Mouse (Mus musculus) neural tube, embryonic 11.5 days (tissue): Measurements from ENCODE around the gene Arhgap42. TPM values are rescaled to one million over a fixed set of nuclear protein-coding genes. Genes with fewer than 3 reads are reported as not detected.
A peak's percentile ranks its signal among the peaks of the same experiment; 100 is the strongest.

ENCODE experiments used
- ATAC-seq: fragments of 200-750 bp; cut with Nextera tagmentation; 2 replicates; pipeline ENCODE4 v1.8.0; 2017; ENCODE audit warnings: moderate number of reproducible peaks, mild to moderate bottlenecking, moderate TSS enrichment, moderate library complexity; ENCODE audit not compliant: insufficient read depth, low FRiP score, low TSS enrichment
- DNase-seq: peaks from one replicate; pipeline ENCODE4 v3.0.0-alpha.2; 2015; ENCODE audit warnings: low spot score
- H3K27ac ChIP-seq: fragments of 300-500 bp; sonication (generic); 2 replicates; pipeline ENCODE4 v1.5.1; 2014; ENCODE audit warnings: low read depth, mild to moderate bottlenecking, low read length
- H3K27me3 ChIP-seq: fragments of 300-500 bp; sonication (generic); 2 replicates; pipeline ENCODE4 v1.6.1; 2014; ENCODE audit warnings: mild to moderate bottlenecking, low read length, mixed read lengths; ENCODE audit not compliant: control insufficient read depth, insufficient read depth
- H3K36me3 ChIP-seq: fragments of 300-500 bp; sonication (generic); 2 replicates; pipeline ENCODE4 v1.6.1; 2014; ENCODE audit warnings: mild to moderate bottlenecking, low read length, moderate library complexity, mixed read lengths; ENCODE audit not compliant: control insufficient read depth, insufficient read depth
- H3K4me1 ChIP-seq: fragments of 300-500 bp; sonication (generic); 2 replicates; pipeline ENCODE4 v1.6.1; 2014; ENCODE audit warnings: low read length, mixed read lengths; ENCODE audit not compliant: control insufficient read depth, insufficient read depth
- H3K4me2 ChIP-seq: fragments of 300-500 bp; sonication (generic); 2 replicates; pipeline ENCODE4 v1.6.1; 2014; ENCODE audit warnings: low read depth, mild to moderate bottlenecking, moderate library complexity
- H3K4me3 ChIP-seq: fragments of 300-500 bp; sonication (generic); 2 replicates; pipeline ENCODE4 v1.5.1; 2014; ENCODE audit warnings: low read depth, low read length
- H3K9ac ChIP-seq: fragments of 300-500 bp; sonication (generic); 2 replicates; pipeline ENCODE4 v1.6.1; 2014; ENCODE audit warnings: mild to moderate bottlenecking, low read length
- H3K9me3 ChIP-seq: fragments of 300-500 bp; sonication (generic); 2 replicates; pipeline ENCODE4 v1.6.1; 2016; ENCODE audit warnings: low read length; ENCODE audit not compliant: control insufficient read depth
- WGBS: fragments of 180-500 bp; shearing (Covaris S2); extraction: QIAGEN DNeasy Blood & Tissue Kit; methylation state at CpG from one replicate; pipeline ENCODE4 v1.1.7; 2014; 5-methylcytosine and 5-hydroxymethylcytosine counted together
- polyA plus RNA-seq: library from polyadenylated mRNA; unstranded; fragments of >200 nt; fragmentation: Nextera tagmentation; extraction: Ambion mirVana; gene quantifications from 2 replicates; pipeline ENCODE4 v1.2.1, GENCODE M21; 2014

The Arhgap42 gene
- polyA plus RNA-seq, 1 experiment from 2014 or later, result 22.3 TPM

DNA sequence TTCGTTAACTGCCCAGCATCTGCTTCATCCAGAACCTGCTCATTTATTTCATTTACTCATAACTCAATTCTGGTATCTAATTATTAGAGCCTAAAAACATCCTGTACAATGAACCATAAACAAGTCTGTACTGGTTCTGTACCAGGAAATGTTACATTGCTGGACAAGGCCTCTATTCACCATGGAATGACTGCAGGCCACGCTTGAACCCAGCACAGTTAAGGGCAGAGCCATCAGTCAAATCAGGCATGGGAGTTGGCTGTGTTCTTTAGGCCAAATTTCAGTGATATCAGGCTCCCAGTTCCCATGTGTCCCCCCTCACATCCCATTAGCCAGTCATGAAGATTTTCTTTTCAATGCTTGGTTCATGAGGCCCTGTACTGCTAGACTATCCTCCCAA lies 20.6 kb downstream of the Arhgap42 start:
- Histone ChIP-seq H3K4me3 (no peak overlapping the region), H3K4me2 (no peak overlapping the region), H3K27ac (no peak overlapping the region), H3K27me3 (no peaks in the 10 kb centered on the region), H3K36me3 (no peaks in the 10 kb centered on the region), H3K9ac (no peak overlapping the region), H3K4me1 (no peaks in the 10 kb centered on the region), H3K9me3 (no peaks in the 10 kb centered on the region)
- DNase-seq (no peak), ATAC-seq (no peak)
- 80% methylated on average over 2 of the region's 2 CpGs for WGBS

DNA sequence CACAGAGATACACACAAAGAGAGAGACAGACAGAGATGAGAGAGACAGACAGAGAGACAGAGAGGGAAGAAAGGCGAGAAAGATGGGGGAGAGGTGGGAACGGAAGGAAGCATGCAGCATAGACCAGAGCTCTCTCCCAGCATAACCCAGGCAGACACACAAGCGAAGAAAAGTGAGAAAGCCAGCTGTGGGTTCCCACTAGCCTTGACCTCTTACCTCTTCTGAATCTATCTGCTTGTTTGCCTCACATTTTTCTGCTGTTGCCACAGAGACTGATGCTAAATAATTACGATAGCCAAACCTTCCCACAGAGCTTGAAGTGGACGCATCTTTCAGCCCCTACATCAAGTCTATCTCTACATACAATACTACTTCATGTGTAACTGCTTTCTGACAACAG lies 24.1 kb downstream of the Arhgap42 start:
- Histone ChIP-seq H3K4me1 (no peaks in the 10 kb centered on the region), H3K4me2 (no peak overlapping the region), H3K9me3 (no peaks in the 10 kb centered on the region), H3K27me3 (no peaks in the 10 kb centered on the region), H3K4me3 (no peak overlapping the region), H3K9ac (no peak overlapping the region), H3K36me3 (no peaks in the 10 kb centered on the region), H3K27ac (no peak overlapping the region)
- no peak for DNase-seq
- no peak for ATAC-seq
- WGBS, result 66% methylated on average over 5 of the region's 5 CpGs

DNA sequence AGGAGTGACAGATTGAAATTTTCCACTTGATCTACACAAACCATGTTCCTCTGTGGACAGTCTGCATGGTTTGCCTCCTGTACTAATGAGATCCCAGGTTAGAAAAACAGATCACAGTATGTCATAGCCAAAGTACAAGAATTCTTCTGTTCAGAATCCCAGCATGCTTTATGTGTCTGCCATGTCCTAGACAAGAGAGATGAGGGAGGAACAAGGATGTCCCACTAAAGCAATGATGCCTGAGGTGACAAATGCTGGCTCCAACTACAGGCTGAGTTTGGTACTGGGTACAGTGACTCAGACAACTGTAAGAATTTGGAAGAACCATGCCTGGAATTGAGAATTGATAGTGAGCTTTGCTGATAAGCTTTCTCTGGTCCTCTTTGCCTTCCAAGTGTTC lies 24.6 kb downstream of the Arhgap42 start:
- H3K27ac ChIP-seq, result no peak overlapping the region
- ATAC-seq (no peak), DNase-seq (no peak)
- H3K4me3 ChIP-seq, result no peak overlapping the region
- no peak overlapping the region for H3K4me2 ChIP-seq
- H3K9ac ChIP-seq, result no peak overlapping the region
- H3K36me3 ChIP-seq, result no peaks in the 10 kb centered on the region
- H3K4me1 ChIP-seq, result no peaks in the 10 kb centered on the region
- H3K27me3 ChIP-seq, result no peaks in the 10 kb centered on the region
- H3K9me3 ChIP-seq, result no peaks in the 10 kb centered on the region

DNA sequence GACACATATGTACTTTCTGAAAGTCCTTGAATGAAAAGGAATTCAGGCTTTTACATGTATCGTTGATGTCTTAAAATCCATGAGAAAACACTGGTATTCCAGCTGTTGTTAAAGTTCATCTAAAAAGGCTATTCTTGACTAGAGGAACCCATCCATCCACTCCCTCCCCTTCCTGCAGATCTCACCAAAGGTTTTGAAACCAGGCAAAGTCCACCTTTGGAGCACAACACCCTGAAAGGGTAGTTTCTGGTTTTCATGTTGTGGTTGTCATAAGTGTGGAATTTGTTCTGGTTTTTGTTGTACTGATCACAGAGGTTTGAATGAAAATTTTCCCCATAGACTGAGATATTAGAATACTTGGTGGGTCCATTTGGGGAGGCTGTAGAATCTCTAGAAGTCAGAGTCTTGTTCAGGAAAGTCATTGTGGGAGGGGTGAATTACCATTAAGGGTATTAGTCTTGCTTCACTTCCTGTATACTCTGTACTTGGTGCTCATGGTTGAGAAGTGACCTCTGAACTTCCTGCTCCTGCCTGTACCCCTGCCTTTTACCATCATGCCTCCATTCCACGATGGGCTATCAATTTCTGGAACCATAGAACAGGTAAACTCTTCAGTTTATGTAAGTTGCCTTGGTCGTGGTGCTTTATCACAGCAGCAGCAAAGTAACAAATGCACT lies 27.4 kb downstream of the Arhgap42 start:
- ATAC-seq, result no peak
- H3K27ac ChIP-seq, result no peak overlapping the region
- WGBS, result 88% methylated on average over 3 of the region's 3 CpGs
- no peak overlapping the region for H3K4me2 ChIP-seq
- no peaks in the 10 kb centered on the region for H3K27me3 ChIP-seq
- no peak overlapping the region for H3K9ac ChIP-seq
- no peaks in the 10 kb centered on the region for H3K36me3 ChIP-seq
- DNase-seq, result no peak
- H3K4me1 ChIP-seq, result no peaks in the 10 kb centered on the region
- H3K9me3 ChIP-seq, result no peaks in the 10 kb centered on the region
- no peak overlapping the region for H3K4me3 ChIP-seq

DNA sequence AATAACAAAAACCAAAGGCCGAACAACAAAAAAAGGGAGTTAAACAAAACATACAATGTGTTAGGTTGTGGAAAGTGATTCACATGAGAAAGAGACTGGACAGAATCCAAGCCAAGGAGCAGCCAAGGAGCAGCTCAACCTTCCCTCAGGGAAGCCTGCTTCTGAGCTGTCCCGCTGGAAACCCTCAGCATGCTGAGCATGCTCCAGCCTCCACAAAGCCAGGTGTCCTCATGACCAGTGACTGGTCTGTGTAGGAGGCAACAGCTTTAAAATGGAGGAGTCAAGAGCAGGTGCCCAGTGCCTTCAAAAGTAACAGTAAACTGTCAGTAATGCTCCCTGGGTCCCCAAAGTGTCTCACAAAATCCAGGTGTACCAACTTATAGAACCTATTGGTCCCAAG lies 28.4 kb downstream of the Arhgap42 start:
- H3K4me3 ChIP-seq, result no peak overlapping the region
- H3K9me3 ChIP-seq, result no peaks in the 10 kb centered on the region
- H3K9ac ChIP-seq, result no peak overlapping the region
- no peaks in the 10 kb centered on the region for H3K36me3 ChIP-seq
- no peak overlapping the region for H3K27ac ChIP-seq
- 88% methylated on average over 2 of the region's 2 CpGs for WGBS
- no peaks in the 10 kb centered on the region for H3K27me3 ChIP-seq
- H3K4me1 ChIP-seq, result no peaks in the 10 kb centered on the region
- ATAC-seq, result no peak
- no peak for DNase-seq
- H3K4me2 ChIP-seq, result no peak overlapping the region

DNA sequence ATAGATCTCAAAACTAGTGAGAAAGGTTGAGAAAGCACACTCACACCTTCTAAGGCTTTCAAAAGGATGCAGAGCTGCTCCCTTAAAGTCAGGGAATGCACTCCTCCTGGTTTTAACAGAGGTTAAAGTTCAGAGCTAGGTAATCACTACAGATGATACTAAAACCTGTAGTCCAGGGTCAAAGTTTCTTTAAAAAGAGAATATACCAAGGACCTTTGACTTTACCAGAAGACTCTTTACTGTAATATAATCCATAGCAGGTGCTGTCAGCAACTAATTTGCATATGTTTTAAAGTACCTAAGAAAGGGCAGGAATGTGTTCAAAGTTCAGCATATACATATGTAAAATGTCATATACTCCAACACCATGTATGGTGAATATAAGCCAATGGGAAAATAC lies 30.7 kb downstream of the Arhgap42 start:
- H3K4me2 ChIP-seq, result no peak overlapping the region
- H3K9me3 ChIP-seq, result no peaks in the 10 kb centered on the region
- ATAC-seq (no peak), DNase-seq (no peak)
- no peak overlapping the region for H3K9ac ChIP-seq
- H3K4me1 ChIP-seq, result no peaks in the 10 kb centered on the region
- H3K36me3 ChIP-seq, result no peaks in the 10 kb centered on the region
- H3K27me3 ChIP-seq, result no peaks in the 10 kb centered on the region
- H3K4me3 ChIP-seq, result no peak overlapping the region
- no peak overlapping the region for H3K27ac ChIP-seq

DNA sequence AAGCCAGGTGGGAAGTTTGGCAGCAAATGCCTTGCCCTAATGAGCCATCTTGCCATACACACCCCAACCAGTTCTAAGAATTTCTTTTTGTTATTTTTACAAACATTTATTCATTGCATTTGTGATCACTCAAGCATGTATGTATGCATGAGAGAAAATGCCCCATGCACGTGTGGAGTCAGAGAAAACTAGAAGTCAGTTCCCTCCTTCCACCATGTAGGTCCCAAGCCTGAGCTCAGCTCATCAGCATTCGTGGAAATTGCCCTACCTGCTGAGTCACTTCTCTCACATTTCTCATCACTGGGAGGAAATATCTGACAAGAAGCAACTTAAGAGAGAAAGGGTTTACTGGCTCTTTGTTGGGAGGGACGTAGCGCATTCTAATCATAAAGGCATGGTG lies 31.6 kb downstream of the Arhgap42 start:
- Histone ChIP-seq H3K9me3 (no peaks in the 10 kb centered on the region), H3K4me1 (no peaks in the 10 kb centered on the region), H3K27me3 (no peaks in the 10 kb centered on the region), H3K27ac (no peak overlapping the region), H3K36me3 (no peaks in the 10 kb centered on the region), H3K4me2 (no peak overlapping the region), H3K4me3 (no peak overlapping the region), H3K9ac (no peak overlapping the region)
- 63% methylated on average over 4 of the region's 4 CpGs for WGBS
- DNase-seq, result no peak
- no peak for ATAC-seq

DNA sequence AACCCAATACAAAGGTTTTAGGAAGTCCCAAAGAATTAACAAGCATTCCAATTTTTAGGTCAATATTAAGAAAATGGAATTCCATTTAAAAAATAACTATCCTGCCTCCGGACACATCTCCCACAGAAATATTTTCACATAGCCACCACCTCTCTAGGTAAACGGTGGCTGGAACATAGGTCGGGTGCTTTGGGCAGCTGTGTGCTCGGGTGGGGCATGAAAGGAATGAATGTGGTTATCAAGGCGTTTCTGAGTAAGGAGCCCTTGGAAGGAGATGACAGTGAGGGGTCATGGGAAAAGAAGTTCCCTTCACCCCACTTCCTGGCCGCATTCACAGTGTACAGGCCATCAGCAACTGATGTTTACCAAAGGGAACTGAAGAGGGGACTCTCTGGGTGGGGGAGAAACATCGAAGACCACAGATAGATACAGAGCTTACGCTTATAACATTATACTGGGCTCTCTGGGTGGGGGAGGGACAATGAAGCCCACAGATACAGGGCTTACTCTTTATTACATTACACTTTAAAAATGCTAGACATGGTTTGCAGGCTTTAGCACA lies 38.0 kb downstream of the Arhgap42 start:
- DNase-seq (no peak), ATAC-seq (no peak)
- H3K9ac ChIP-seq, result no peak overlapping the region
- H3K36me3 ChIP-seq, result no peaks in the 10 kb centered on the region
- H3K27me3 ChIP-seq, result no peaks in the 10 kb centered on the region
- no peak overlapping the region for H3K27ac ChIP-seq
- no peak overlapping the region for H3K4me2 ChIP-seq
- no peaks in the 10 kb centered on the region for H3K9me3 ChIP-seq
- no peak overlapping the region for H3K4me3 ChIP-seq
- 64% methylated on average over 8 of the region's 8 CpGs for WGBS
- peaks cover 11% of the 10 kb centered on the region; the same call in 1 of the 2 replicates for H3K4me1 ChIP-seq

DNA sequence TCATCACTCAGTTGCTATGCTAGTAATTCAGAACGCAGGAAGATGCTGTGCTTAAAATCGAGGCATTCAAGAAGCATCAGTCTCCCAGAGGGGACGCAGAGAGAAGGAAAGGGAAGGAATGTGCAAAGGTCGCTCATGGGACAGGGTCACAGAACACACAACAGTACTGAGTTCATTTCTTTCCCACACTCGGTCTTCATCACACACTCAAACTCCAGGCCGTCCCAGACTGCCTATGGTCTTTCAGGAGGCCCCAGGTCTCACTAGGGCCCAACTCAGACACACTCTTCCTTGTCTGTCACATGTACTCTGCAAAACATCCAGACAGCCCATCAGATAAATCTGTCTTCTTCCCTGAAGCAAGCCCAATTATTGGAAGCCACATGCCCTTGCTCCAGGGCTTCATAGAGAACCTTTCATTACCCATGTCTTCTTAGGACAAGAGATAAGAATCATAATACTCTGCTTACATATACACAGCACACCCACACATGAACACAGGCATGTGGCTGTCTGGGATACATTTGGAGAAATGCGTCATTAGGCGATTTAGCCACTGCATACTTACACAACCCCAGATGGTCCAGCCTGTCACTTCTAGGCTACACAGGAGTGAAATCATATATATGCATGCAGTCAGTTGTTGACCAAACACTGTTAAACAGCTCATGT lies 39.6 kb downstream of the Arhgap42 start:
- H3K27ac ChIP-seq, result no peak overlapping the region
- no peak overlapping the region for H3K4me3 ChIP-seq
- ATAC-seq, result no peak
- peak; percentile 22 for DNase-seq
- H3K4me1 ChIP-seq, result peaks cover 11% of the 10 kb centered on the region; the same call in 1 of the 2 replicates
- H3K9ac ChIP-seq, result no peak overlapping the region
- no peak overlapping the region for H3K4me2 ChIP-seq
- H3K9me3 ChIP-seq, result no peaks in the 10 kb centered on the region
- H3K27me3 ChIP-seq, result no peaks in the 10 kb centered on the region
- 44% methylated on average over 8 of the region's 8 CpGs for WGBS
- H3K36me3 ChIP-seq, result no peaks in the 10 kb centered on the region
